Mouse (Mus musculus) ES-E14 (cell line): ENCODE measurements at regions not wholly inside any gene's neighbourhood (a gene's known extent, or its start where the extent isn't known, plus 50 kb on each side); places are given as distances from the start of the nearest gene placed in this dataset.
A peak's percentile ranks its signal among the peaks of the same experiment; 100 is the strongest.
"Not testable (repeated sequence)": the region's sequence is repeated elsewhere in the genome, so short reads cannot be mapped to it uniquely, and the experiment has no call there.

Experiments
- DNase-seq: peaks from one replicate; pipeline ENCODE4 v3.0.0-alpha.2; 2013; ENCODE audit warnings: low read depth, low spot score
- H3K27ac ChIP-seq: 2 replicates; pipeline ENCODE4 v1.5.1; 2012; ENCODE audit warnings: low read depth, mild to moderate bottlenecking, low read length, moderate library complexity, mixed read lengths; ENCODE audit not compliant: poor library complexity, insufficient read depth, severe bottlenecking
- H3K36me3 ChIP-seq: 2 replicates; pipeline ENCODE4 v1.6.1; 2012; ENCODE audit warnings: mild to moderate bottlenecking, low read length, moderate library complexity, mixed read lengths; ENCODE audit not compliant: control insufficient read depth, poor library complexity, insufficient read depth, severe bottlenecking
- H3K4me1 ChIP-seq, 2 experiments: fragments of 150-350 bp in 1 of 2; sonication (generic) in 1 of 2; 2 replicates each; pipeline ENCODE4 v1.6.1; 2012; ENCODE audit warnings: low read length in 2 of 2, mild to moderate bottlenecking in 1 of 2, mixed read lengths in 1 of 2; ENCODE audit not compliant: control insufficient read depth in 2 of 2, insufficient read depth in 2 of 2, poor library complexity in 1 of 2
- H3K4me3 ChIP-seq, 2 experiments: fragments of 150-350 bp in 1 of 2; sonication (generic) in 1 of 2; 2 replicates each; pipeline ENCODE4 v1.5.1; 2012; ENCODE audit warnings: low read length in 2 of 2, low read depth in 1 of 2, mild to moderate bottlenecking in 1 of 2, mixed read lengths in 1 of 2; ENCODE audit not compliant: insufficient read depth in 1 of 2, poor library complexity in 1 of 2, severe bottlenecking in 1 of 2
- H3K9ac ChIP-seq: 2 replicates; pipeline ENCODE4 v1.6.1; 2012; ENCODE audit warnings: low read depth, mild to moderate bottlenecking, low read length, mixed read lengths; ENCODE audit not compliant: poor library complexity, insufficient read depth, severe bottlenecking
- H3K9me3 ChIP-seq: fragments of 150-350 bp; sonication (generic); 2 replicates; pipeline ENCODE4 v1.6.1; 2012; ENCODE audit warnings: low read depth, mild to moderate bottlenecking, low read length; ENCODE audit not compliant: control insufficient read depth, insufficient read depth
- CHD2 ChIP-seq: IDR thresholded peaks from 2 replicates; pipeline ENCODE4 v1.6.1; 2014; ENCODE audit warnings: mild to moderate bottlenecking, low read depth, low read length, inconsistent platforms
- HCFC1 ChIP-seq: IDR thresholded peaks from 2 replicates; pipeline ENCODE4 v1.6.1; 2012; ENCODE audit warnings: low read length, inconsistent platforms, borderline replicate concordance; ENCODE audit not compliant: insufficient read depth
- MAFK ChIP-seq: IDR thresholded peaks from 2 replicates; pipeline ENCODE4 v1.6.1; 2014; ENCODE audit warnings: mild to moderate bottlenecking, low read depth, low read length, inconsistent platforms; ENCODE audit not compliant: insufficient read depth
- ZC3H11A ChIP-seq: IDR thresholded peaks from 2 replicates; pipeline ENCODE4 v1.6.1; 2012; ENCODE audit warnings: low read depth, mild to moderate bottlenecking, inconsistent platforms, low read length, borderline replicate concordance
- ZNF384 ChIP-seq: IDR thresholded peaks from 2 replicates; pipeline ENCODE4 v1.6.1; 2012; ENCODE audit warnings: low read depth, low read length, inconsistent platforms
- in situ Hi-C, 2 experiments: fragments of 600-800 bp; cut with MboI; formaldehyde crosslinking; loops; one replicate each; pipeline ENCODE4 v1.15.1; 2025; ENCODE audit warnings: low sequenced_read_pairs in 2 of 2, inconsistent platforms in 1 of 2; ENCODE audit not compliant: unreplicated experiment in 2 of 2

- in situ Hi-C loops: no loop called here
- no peak overlapping the region for H3K27ac ChIP-seq
- H3K9me3 ChIP-seq: no peaks in the 10 kb centered on the region
- H3K9ac ChIP-seq: no peak overlapping the region
- DNase-seq: no peak
- no peak overlapping the region for H3K4me3 ChIP-seq
- no peaks in the 10 kb centered on the region for H3K36me3 ChIP-seq
- no peaks in the 10 kb centered on the region for H3K4me1 ChIP-seq
- no peak for TF ChIP-seq ZC3H11A
- TF ChIP-seq HCFC1: no peak
Measured at GRCm38 (mm10) chr6:63044984-63045383, 210.7 kb upstream of the Grid2 start.

GRCm38 (mm10) chr6:63064576-63064975 is 191.1 kb upstream of the Grid2 start:
- H3K9me3 ChIP-seq, H3K9ac ChIP-seq, H3K36me3 ChIP-seq, H3K4me1 ChIP-seq, H3K4me3 ChIP-seq, H3K27ac ChIP-seq, in situ Hi-C loops: not testable (repeated sequence)
- DNase-seq: peak; percentile 50

GRCm38 (mm10) chr6:63088225-63088624 is 167.5 kb upstream of the Grid2 start:
- in situ Hi-C loops: no loop called here
- no peaks in the 10 kb centered on the region for H3K36me3 ChIP-seq

GRCm38 (mm10) chr6:63128834-63129233 is 126.8 kb upstream of the Grid2 start:
- DNase-seq: peak; percentile 50
- H3K36me3 ChIP-seq, in situ Hi-C loops, H3K4me1 ChIP-seq, H3K27ac ChIP-seq, H3K9ac ChIP-seq, H3K9me3 ChIP-seq, H3K4me3 ChIP-seq: not testable (repeated sequence)

More at GRCm38 (mm10) chr6:63088225-63088624, 167.5 kb upstream of the Grid2 start:
- H3K4me1 ChIP-seq: no peaks in the 10 kb centered on the region
- no peak overlapping the region for H3K9ac ChIP-seq
- no peak overlapping the region for H3K27ac ChIP-seq
- no peak for DNase-seq
- H3K9me3 ChIP-seq: no peaks in the 10 kb centered on the region
- no peak overlapping the region for H3K4me3 ChIP-seq
- no peak for TF ChIP-seq CHD2

- in situ Hi-C loops: no loop called here
- no peak for DNase-seq
- Histone ChIP-seq H3K4me1 (no peaks in the 10 kb centered on the region), H3K9me3 (no peaks in the 10 kb centered on the region), H3K27ac (no peak overlapping the region), H3K9ac (no peak overlapping the region), H3K4me3 (no peak overlapping the region), H3K36me3 (no peaks in the 10 kb centered on the region)
- TF ChIP-seq CHD2 (no peak), ZC3H11A (no peak), HCFC1 (no peak), ZNF384 (no peak), MAFK (no peak)
Measured at GRCm38 (mm10) chr6:63149300-63149699, 106.4 kb upstream of the Grid2 start.
